Mouse (Mus musculus) heart, embryonic 11.5 days (tissue): ENCODE results near the gene Hspbap1. TPM values are rescaled to one million over a fixed set of nuclear protein-coding genes. Genes with fewer than 3 reads are reported as not detected.
A peak's percentile ranks its signal among the peaks of the same experiment; 100 is the strongest.

Experiments used
- ATAC-seq: fragments of 200-750 bp; cut with Nextera tagmentation; replicated peaks from 2 replicates; pipeline ENCODE4 v1.8.0; 2017; ENCODE audit warnings: moderate library complexity; ENCODE audit not compliant: insufficient number of reproducible peaks, low FRiP score, low TSS enrichment
- H3K27ac ChIP-seq: fragments of 300-500 bp; sonication (generic); 2 replicates; pipeline ENCODE4 v1.5.1; 2014; ENCODE audit warnings: mild to moderate bottlenecking, low read depth, low read length
- H3K27me3 ChIP-seq: fragments of 300-500 bp; sonication (generic); 2 replicates; pipeline ENCODE4 v1.6.1; 2014; ENCODE audit warnings: mild to moderate bottlenecking, low read length, mixed read lengths; ENCODE audit not compliant: control insufficient read depth, insufficient read depth
- H3K36me3 ChIP-seq: fragments of 300-500 bp; sonication (generic); 2 replicates; pipeline ENCODE4 v1.6.1; 2014; ENCODE audit warnings: mild to moderate bottlenecking, low read length, moderate library complexity, mixed read lengths; ENCODE audit not compliant: control insufficient read depth, insufficient read depth
- H3K4me1 ChIP-seq: fragments of 300-500 bp; sonication (generic); 2 replicates; pipeline ENCODE4 v1.6.1; 2014; ENCODE audit warnings: low read length; ENCODE audit not compliant: control insufficient read depth, insufficient read depth
- H3K4me2 ChIP-seq: fragments of 300-500 bp; sonication (generic); 2 replicates; pipeline ENCODE4 v1.6.1; 2014; ENCODE audit warnings: mild to moderate bottlenecking, moderate library complexity
- H3K4me3 ChIP-seq: fragments of 300-500 bp; sonication (generic); 2 replicates; pipeline ENCODE4 v1.5.1; 2014; ENCODE audit warnings: low read depth, low read length
- H3K9ac ChIP-seq: fragments of 300-500 bp; sonication (generic); 2 replicates; pipeline ENCODE4 v1.6.1; 2014; ENCODE audit warnings: mild to moderate bottlenecking, low read depth, low read length, moderate library complexity
- H3K9me3 ChIP-seq: fragments of 300-500 bp; sonication (generic); replicated peaks from 2 replicates; pipeline ENCODE4 v1.6.1; 2016; ENCODE audit warnings: low read length; ENCODE audit not compliant: control insufficient read depth
- WGBS: fragments of 180-500 bp; shearing (Covaris S2); extraction: QIAGEN DNeasy Blood & Tissue Kit; methylation state at CpG from one replicate; pipeline ENCODE4 v1.1.7; 2014; ENCODE audit not compliant: insufficient replicate concordance; 5-methylcytosine and 5-hydroxymethylcytosine counted together
- polyA plus RNA-seq: library from polyadenylated mRNA; unstranded; fragments of >200 nt; fragmentation: Nextera tagmentation; extraction: Ambion mirVana; gene quantifications from 2 replicates; pipeline ENCODE4 v1.2.1, GENCODE M21; 2014

The Hspbap1 gene
- polyA plus RNA-seq, 1 experiment from 2014 or later: 13.3 TPM

GRCm38 (mm10) chr16:35768785-35769642 is 1.2 kb upstream of the Hspbap1 start, which contains the start of gene Dirc2:
TSS of gene Dirc2 (minus strand) at chr16:35769356.
- peak within 1 kb of the TSS; percentile 94 for H3K4me2 ChIP-seq
- H3K9me3 ChIP-seq: no peaks in the 10 kb centered on the region
- H3K36me3 ChIP-seq: no peaks in the 10 kb centered on the region
- peak within 1 kb of the TSS; percentile 88 for H3K9ac ChIP-seq
- under 1% methylated on average over 50 of the region's 78 CpGs for WGBS
- H3K27ac ChIP-seq: peak within 1 kb of the TSS; percentile 36
- H3K27me3 ChIP-seq: no peaks in the 10 kb centered on the region
- ATAC-seq: peak; percentile 82
- peaks cover 8% of the 10 kb centered on the region for H3K4me1 ChIP-seq
- peak within 1 kb of the TSS; percentile 70 for H3K4me3 ChIP-seq

GRCm38 (mm10) chr16:35771141-35771540 is 966 bp downstream of the Hspbap1 start:
- 21% methylated on average over 8 of the region's 8 CpGs for WGBS
- no peak overlapping the region for H3K9ac ChIP-seq
- ATAC-seq: no peak

GRCm38 (mm10) chr16:35771606-35772005 is 1.4 kb downstream of the Hspbap1 start:
- ATAC-seq: no peak
- Histone ChIP-seq H3K9ac (no peak overlapping the region), H3K9me3 (no peaks in the 10 kb centered on the region), H3K36me3 (no peaks in the 10 kb centered on the region), H3K4me1 (peaks cover 7% of the 10 kb centered on the region), H3K4me3 (peak overlapping the region; percentile 70; the same call in 1 of the 2 replicates), H3K27ac (no peak overlapping the region), H3K4me2 (peak overlapping the region; percentile 94; the same call in 1 of the 2 replicates), H3K27me3 (no peaks in the 10 kb centered on the region)
- WGBS: 81% methylated on average over 5 of the region's 5 CpGs

More at GRCm38 (mm10) chr16:35771141-35771540, 966 bp downstream of the Hspbap1 start:
- Histone ChIP-seq H3K27ac (no peak overlapping the region), H3K4me1 (peaks cover 7% of the 10 kb centered on the region), H3K4me2 (peak overlapping the region; percentile 94), H3K4me3 (peak overlapping the region; percentile 70), H3K9me3 (no peaks in the 10 kb centered on the region), H3K36me3 (no peaks in the 10 kb centered on the region), H3K27me3 (no peaks in the 10 kb centered on the region)

GRCm38 (mm10) chr16:35772598-35772997 is 2.4 kb downstream of the Hspbap1 start:
- WGBS: 80% methylated on average over 5 of the region's 5 CpGs
- no peaks in the 10 kb centered on the region for H3K27me3 ChIP-seq
- ATAC-seq: no peak
- H3K4me2 ChIP-seq: no peak overlapping the region
- no peaks in the 10 kb centered on the region for H3K9me3 ChIP-seq
- no peak overlapping the region for H3K9ac ChIP-seq
- H3K36me3 ChIP-seq: no peaks in the 10 kb centered on the region
- no peak overlapping the region for H3K4me3 ChIP-seq
- H3K4me1 ChIP-seq: peaks cover 7% of the 10 kb centered on the region
- H3K27ac ChIP-seq: no peak overlapping the region

DNA sequence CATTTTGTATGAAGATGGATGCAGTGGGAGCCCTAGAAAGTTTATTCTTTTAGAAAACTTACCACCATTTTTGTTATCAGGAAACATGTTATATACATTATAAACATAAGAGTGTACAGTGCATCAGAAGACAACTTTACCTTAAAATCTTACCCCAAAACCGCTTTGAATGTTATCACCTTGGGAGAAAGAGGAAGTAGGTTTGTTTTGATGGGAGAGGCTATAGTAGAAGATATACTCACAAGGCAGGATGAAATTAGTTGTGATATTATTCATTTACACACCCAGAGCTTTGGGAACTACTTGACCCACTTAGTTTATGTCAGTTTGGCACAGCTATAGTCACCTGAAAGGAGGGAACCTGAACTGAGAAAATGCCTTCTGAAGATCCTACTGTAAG is 5.7 kb downstream of the Hspbap1 start:
- H3K4me3 ChIP-seq: no peak overlapping the region
- WGBS: 80% methylated on average over 1 of the region's 1 CpGs
- no peak overlapping the region for H3K4me2 ChIP-seq
- H3K9ac ChIP-seq: no peak overlapping the region
- ATAC-seq: no peak
- H3K27ac ChIP-seq: no peak overlapping the region
- no peaks in the 10 kb centered on the region for H3K27me3 ChIP-seq
- H3K4me1 ChIP-seq: peaks cover 4% of the 10 kb centered on the region
- no peaks in the 10 kb centered on the region for H3K36me3 ChIP-seq
- no peaks in the 10 kb centered on the region for H3K9me3 ChIP-seq

DNA sequence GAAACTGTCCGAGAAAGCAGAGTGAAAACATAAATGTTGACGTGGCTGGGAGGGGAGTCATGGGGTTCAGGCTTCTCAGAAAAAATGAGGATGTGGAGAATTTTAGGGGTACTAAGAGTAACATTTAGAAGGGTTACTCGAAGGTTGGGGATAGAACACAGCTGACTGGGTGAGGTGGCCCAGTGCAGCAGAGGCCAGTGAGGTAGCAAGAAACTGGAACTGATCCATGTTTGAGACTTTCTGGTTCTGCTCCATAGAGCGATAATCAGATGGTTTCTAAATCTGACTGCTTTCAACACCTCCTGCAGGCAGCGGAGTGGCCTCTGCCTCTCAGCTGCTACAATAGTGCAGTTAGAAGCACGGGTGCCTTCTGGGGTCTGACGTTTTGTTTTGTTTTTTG is 6.6 kb downstream of the Hspbap1 start:
- Histone ChIP-seq H3K4me2 (no peak overlapping the region), H3K36me3 (no peaks in the 10 kb centered on the region), H3K4me3 (no peak overlapping the region), H3K4me1 (no peaks in the 10 kb centered on the region), H3K27ac (no peak overlapping the region), H3K9me3 (no peaks in the 10 kb centered on the region), H3K27me3 (no peaks in the 10 kb centered on the region), H3K9ac (no peak overlapping the region)
- 44% methylated on average over 7 of the region's 7 CpGs for whole genome bisulfite sequencing
- no peak for ATAC-seq

GRCm38 (mm10) chr16:35777768-35778167 is 7.6 kb downstream of the Hspbap1 start:
- no peaks in the 10 kb centered on the region for H3K9me3 ChIP-seq
- peaks cover 3% of the 10 kb centered on the region; the same call in 1 of the 2 replicates for H3K4me1 ChIP-seq
- H3K4me3 ChIP-seq: no peak overlapping the region
- WGBS: 99% methylated on average over 4 of the region's 4 CpGs
- H3K27me3 ChIP-seq: no peaks in the 10 kb centered on the region
- H3K27ac ChIP-seq: no peak overlapping the region
- ATAC-seq: no peak
- no peak overlapping the region for H3K4me2 ChIP-seq
- no peaks in the 10 kb centered on the region for H3K36me3 ChIP-seq
- H3K9ac ChIP-seq: no peak overlapping the region

GRCm38 (mm10) chr16:35779681-35780080 is 9.5 kb downstream of the Hspbap1 start:
- Histone ChIP-seq H3K9ac (no peak overlapping the region), H3K4me2 (no peak overlapping the region), H3K27me3 (no peaks in the 10 kb centered on the region), H3K4me1 (peaks cover 9% of the 10 kb centered on the region), H3K27ac (no peak overlapping the region), H3K4me3 (no peak overlapping the region), H3K9me3 (no peaks in the 10 kb centered on the region), H3K36me3 (no peaks in the 10 kb centered on the region)
- ATAC-seq: no peak
- WGBS: 88% methylated on average over 7 of the region's 7 CpGs
